Mouse (Mus musculus) forebrain, embryonic 10.5 days (tissue): ENCODE measurements at regions not wholly inside any gene's neighbourhood (a gene's known extent, or its start where the extent isn't known, plus 50 kb on each side); places are given as distances from the start of the nearest gene placed in this dataset.

ENCODE experiments used
- DNase-seq: peaks from one replicate; pipeline ENCODE4 v3.0.0-alpha.2; 2017; ENCODE audit warnings: low spot score; ENCODE audit errors: extremely low spot score
- H3K27ac ChIP-seq: fragments of 300-500 bp; sonication (generic); 2 replicates; pipeline ENCODE4 v1.5.1; 2016; ENCODE audit warnings: mild to moderate bottlenecking
- H3K27me3 ChIP-seq: fragments of 300-500 bp; sonication (generic); 2 replicates; pipeline ENCODE4 v1.6.1; 2016; ENCODE audit warnings: mild to moderate bottlenecking; ENCODE audit not compliant: poor library complexity, severe bottlenecking
- H3K36me3 ChIP-seq: fragments of 300-500 bp; sonication (generic); replicated peaks from 2 replicates; pipeline ENCODE4 v1.6.1; 2016; ENCODE audit warnings: mild to moderate bottlenecking, moderate library complexity
- H3K4me1 ChIP-seq: fragments of 300-500 bp; sonication (generic); 2 replicates; pipeline ENCODE4 v1.6.1; 2016
- H3K4me3 ChIP-seq: fragments of 300-500 bp; sonication (generic); 2 replicates; pipeline ENCODE4 v1.5.1; 2016; ENCODE audit warnings: mild to moderate bottlenecking, moderate library complexity
- H3K9me3 ChIP-seq: fragments of 300-500 bp; sonication (generic); 2 replicates; pipeline ENCODE4 v1.6.1; 2016; ENCODE audit warnings: mild to moderate bottlenecking, moderate library complexity
- WGBS: fragments of 180-500 bp; shearing (Covaris S2); methylation state at CpG from one replicate; pipeline ENCODE4 v1.1.7; 2016; 5-methylcytosine and 5-hydroxymethylcytosine counted together

GRCm38 (mm10) chr1:71900106-71901074, 247.4 kb upstream of the Fn1 start:
- Histone ChIP-seq H3K27ac (no peak overlapping the region), H3K27me3 (no peaks in the 10 kb centered on the region), H3K36me3 (no peaks in the 10 kb centered on the region), H3K4me1 (0 out of 2 replicates have a peak, but pooled peaks cover 3% of the 10 kb centered on the region), H3K4me3 (no peak overlapping the region), H3K9me3 (no peaks in the 10 kb centered on the region)
- no peak for DNase-seq
- WGBS: 88% methylated on average over 9 of the region's 9 CpGs

GRCm38 (mm10) chr1:71899128-71899527, 246.1 kb upstream of the Fn1 start:
- Histone ChIP-seq H3K4me3 (no peak overlapping the region), H3K4me1 (0 out of 2 replicates have a peak, but pooled peaks cover 3% of the 10 kb centered on the region), H3K27me3 (no peaks in the 10 kb centered on the region), H3K9me3 (no peaks in the 10 kb centered on the region), H3K27ac (no peak overlapping the region), H3K36me3 (no peaks in the 10 kb centered on the region)
- DNase-seq: no peak
- WGBS: 81% methylated on average over 8 of the region's 8 CpGs

- peaks cover 3% of the 10 kb centered on the region; the same call in 1 of the 2 replicates for H3K4me1 ChIP-seq
- H3K36me3 ChIP-seq: no peaks in the 10 kb centered on the region
- DNase-seq: no peak
- WGBS: 91% methylated on average over 6 of the region's 6 CpGs
- no peaks in the 10 kb centered on the region for H3K9me3 ChIP-seq
- H3K27me3 ChIP-seq: no peaks in the 10 kb centered on the region
- no peak overlapping the region for H3K4me3 ChIP-seq
- H3K27ac ChIP-seq: 0 out of 2 replicates have a peak overlapping the region, but pooled peaks have one; percentile 30
Measured at GRCm38 (mm10) chr1:71898198-71898597, 245.2 kb upstream of the Fn1 start.

GRCm38 (mm10) chr1:71897464-71898051, 244.6 kb upstream of the Fn1 start:
- Histone ChIP-seq H3K27me3 (no peaks in the 10 kb centered on the region), H3K9me3 (no peaks in the 10 kb centered on the region), H3K27ac (no peak overlapping the region), H3K4me3 (no peak overlapping the region), H3K4me1 (peaks cover 3% of the 10 kb centered on the region; the same call in 1 of the 2 replicates), H3K36me3 (no peaks in the 10 kb centered on the region)
- DNase-seq: no peak
- WGBS: 91% methylated on average over 8 of the region's 8 CpGs

GRCm38 (mm10) chr1:71896141-71896725, 243.2 kb upstream of the Fn1 start:
- Histone ChIP-seq H3K4me1 (peaks cover 3% of the 10 kb centered on the region; the same call in 1 of the 2 replicates), H3K27ac (no peak overlapping the region), H3K27me3 (no peaks in the 10 kb centered on the region), H3K36me3 (no peaks in the 10 kb centered on the region), H3K9me3 (no peaks in the 10 kb centered on the region), H3K4me3 (no peak overlapping the region)
- WGBS: 76% methylated on average over 11 of the region's 11 CpGs
- no peak for DNase-seq

GRCm38 (mm10) chr1:71893636-71894035, 240.6 kb upstream of the Fn1 start:
- no peak overlapping the region for H3K27ac ChIP-seq

GRCm38 (mm10) chr1:71887809-71888208, 234.8 kb upstream of the Fn1 start:
- no peaks in the 10 kb centered on the region for H3K9me3 ChIP-seq
- no peaks in the 10 kb centered on the region for H3K36me3 ChIP-seq
- peak overlapping the region; percentile 41; the same call in 1 of the 2 replicates for H3K27ac ChIP-seq
- no peaks in the 10 kb centered on the region for H3K27me3 ChIP-seq
- no peak for DNase-seq
- no peak overlapping the region for H3K4me3 ChIP-seq
- WGBS: 89% methylated on average over 3 of the region's 3 CpGs
- peaks cover 8% of the 10 kb centered on the region for H3K4me1 ChIP-seq

More at GRCm38 (mm10) chr1:71893636-71894035, 240.6 kb upstream of the Fn1 start:
- no peaks in the 10 kb centered on the region for H3K9me3 ChIP-seq
- WGBS: 58% methylated on average over 5 of the region's 5 CpGs
- H3K36me3 ChIP-seq: no peaks in the 10 kb centered on the region
- peaks cover 3% of the 10 kb centered on the region; the same call in 1 of the 2 replicates for H3K4me1 ChIP-seq
- no peak overlapping the region for H3K4me3 ChIP-seq
- H3K27me3 ChIP-seq: no peaks in the 10 kb centered on the region
- DNase-seq: no peak

GRCm38 (mm10) chr1:71886903-71887302, 233.9 kb upstream of the Fn1 start:
- no peaks in the 10 kb centered on the region for H3K9me3 ChIP-seq
- no peak overlapping the region for H3K4me3 ChIP-seq
- no peak overlapping the region for H3K27ac ChIP-seq
- H3K27me3 ChIP-seq: no peaks in the 10 kb centered on the region
- WGBS: 91% methylated on average over 6 of the region's 6 CpGs
- no peak for DNase-seq
- H3K4me1 ChIP-seq: peaks cover 8% of the 10 kb centered on the region
- H3K36me3 ChIP-seq: no peaks in the 10 kb centered on the region

GRCm38 (mm10) chr1:71886233-71886632, 233.2 kb upstream of the Fn1 start:
- 80% methylated on average over 5 of the region's 5 CpGs for WGBS
- DNase-seq: no peak
- Histone ChIP-seq H3K4me1 (peaks cover 8% of the 10 kb centered on the region), H3K4me3 (no peak overlapping the region), H3K36me3 (no peaks in the 10 kb centered on the region), H3K27me3 (no peaks in the 10 kb centered on the region), H3K27ac (peak overlapping the region; percentile 5; the same call in 1 of the 2 replicates), H3K9me3 (no peaks in the 10 kb centered on the region)

GRCm38 (mm10) chr1:71881851-71882250, 228.9 kb upstream of the Fn1 start:
- no peaks in the 10 kb centered on the region for H3K36me3 ChIP-seq
- WGBS: 92% methylated on average over 12 of the region's 12 CpGs
- H3K9me3 ChIP-seq: no peaks in the 10 kb centered on the region
- H3K27ac ChIP-seq: no peak overlapping the region
- no peaks in the 10 kb centered on the region for H3K27me3 ChIP-seq
- H3K4me3 ChIP-seq: no peak overlapping the region
- DNase-seq: no peak
- peaks cover 8% of the 10 kb centered on the region for H3K4me1 ChIP-seq

GRCm38 (mm10) chr1:71881191-71881590, 228.2 kb upstream of the Fn1 start:
- 94% methylated on average over 4 of the region's 4 CpGs for WGBS
- H3K36me3 ChIP-seq: no peaks in the 10 kb centered on the region
- peaks cover 8% of the 10 kb centered on the region for H3K4me1 ChIP-seq
- H3K9me3 ChIP-seq: no peaks in the 10 kb centered on the region
- no peak overlapping the region for H3K27ac ChIP-seq
- no peak for DNase-seq
- no peak overlapping the region for H3K4me3 ChIP-seq
- no peaks in the 10 kb centered on the region for H3K27me3 ChIP-seq

GRCm38 (mm10) chr1:71880480-71880879, 227.5 kb upstream of the Fn1 start:
- Histone ChIP-seq H3K27me3 (no peaks in the 10 kb centered on the region), H3K4me3 (no peak overlapping the region), H3K36me3 (no peaks in the 10 kb centered on the region), H3K9me3 (no peaks in the 10 kb centered on the region), H3K27ac (no peak overlapping the region), H3K4me1 (peaks cover 1% of the 10 kb centered on the region; the same call in 1 of the 2 replicates)
- 64% methylated on average over 6 of the region's 6 CpGs for WGBS
- DNase-seq: no peak
